In genomic region chr1:188017956-188018862, GRCm38 (mm10) we compare ENCODE assay signal across 14 mouse cellular contexts.
DNase-seq lines count a peak whose midpoint lies in the region; ATAC-seq and TF ChIP-seq lines count a peak whose summit lies in the region.
"Had no signal": no experiment of that assay in that cellular context is flagged by ENCODE, and none has a peak within 500 bp of the region (broad histone marks: within the 10 kb centered on the region; RNA-seq: fewer than 3 reads in every experiment).

No protein-coding gene starts in this region.

- H3K79me2 ChIP-seq in liver, adult 2 months (ENCODE audit: control insufficient read depth, insufficient read depth, low read length), result no peaks in the 10 kb centered on the region

- no peak overlapping the region for H3K4me2 ChIP-seq in liver, embryonic 12.5 days
- H3K4me2 ChIP-seq in limb, embryonic 13.5 days (replicated peaks), result peak overlapping the region; percentile 35
- H3K4me2 ChIP-seq: embryonic facial prominence, embryonic 13.5 days; hindbrain, embryonic 12.5 days had no signal

- peak; percentile 4 for DNase-seq in adrenal gland, adult 8-10 months
- DNase-seq in adrenal gland, adult 18-20 months (ENCODE audit: low spot score in 2 of 2), result no peak
- peak; percentile 68 for DNase-seq in liver, adult 2 months (ENCODE audit: extremely low read depth, low read depth, low spot score)
- DNase-seq in heart, adult 8-10 months (ENCODE audit: low spot score), result peak; percentile 6
- DNase-seq in right cerebral cortex, postnatal 25 days, result no peak
- no peak for DNase-seq in layer of hippocampus, adult 18-20 months (ENCODE audit: low spot score in 2 of 2)
- DNase-seq: left cerebral cortex, postnatal 4 days; lung, postnatal 14 days; midbrain, embryonic 14.5 days had no signal

- no peak for ATAC-seq in liver, embryonic 12.5 days
- no peak for ATAC-seq in limb, embryonic 13.5 days (ENCODE audit: low FRiP score, low read depth)

- no peaks in the 10 kb centered on the region for H3K27me3 ChIP-seq in liver, adult 2 months (ENCODE audit: control insufficient read depth, insufficient read depth, low read length)
- no peaks in the 10 kb centered on the region for H3K27me3 ChIP-seq in liver, embryonic 12.5 days (replicated peaks)
- peaks cover 25% of the 10 kb centered on the region for H3K27me3 ChIP-seq in limb, embryonic 13.5 days
- H3K27me3 ChIP-seq: embryonic facial prominence, embryonic 13.5 days; hindbrain, embryonic 12.5 days had no signal

- H3K4me1 ChIP-seq in liver, adult 2 months (ENCODE audit: control insufficient read depth, insufficient read depth, low read length), result 0 out of 2 replicates have a peak, but pooled peaks cover 4% of the 10 kb centered on the region
- H3K4me1 ChIP-seq in liver, embryonic 12.5 days, result no peaks in the 10 kb centered on the region
- H3K4me1 ChIP-seq in limb, embryonic 13.5 days, result peaks cover 13% of the 10 kb centered on the region
- H3K4me1 ChIP-seq: embryonic facial prominence, embryonic 13.5 days had no signal

- 0 out of 2 replicates have a peak, but pooled peaks have one; percentile 11 for TF ChIP-seq CTCF in liver, adult 2 months (IDR thresholded peaks at IDR 0.05; ENCODE audit: low read depth, low read length)

- no peak for TF ChIP-seq POLR2A in liver, adult 2 months (IDR thresholded peaks at IDR 0.05; ENCODE audit: extremely low read depth, insufficient read depth, low read length)

- H3K36me3 ChIP-seq in liver, adult 2 months (ENCODE audit: control insufficient read depth, insufficient read depth, low read length), result no peaks in the 10 kb centered on the region
- no peaks in the 10 kb centered on the region for H3K36me3 ChIP-seq in liver, embryonic 12.5 days
- H3K36me3 ChIP-seq in limb, embryonic 13.5 days, result no peaks in the 10 kb centered on the region
- H3K36me3 ChIP-seq: embryonic facial prominence, embryonic 13.5 days; hindbrain, embryonic 12.5 days had no signal

- no peaks in the 10 kb centered on the region for H3K9me3 ChIP-seq in liver, embryonic 12.5 days (replicated peaks)
- no peaks in the 10 kb centered on the region for H3K9me3 ChIP-seq in limb, embryonic 13.5 days
- H3K9me3 ChIP-seq: embryonic facial prominence, embryonic 13.5 days; hindbrain, embryonic 12.5 days had no signal

- 44% methylated on average over 14 of the region's 14 CpGs for WGBS in liver, adult 2 months
- WGBS in liver, embryonic 12.5 days (ENCODE audit: insufficient replicate concordance), result 50% methylated on average over 14 of the region's 14 CpGs
- WGBS in limb, embryonic 13.5 days, result 39% methylated on average over 14 of the region's 14 CpGs

- H3K9ac ChIP-seq in liver, adult 2 months (ENCODE audit: low read depth, low read length), result no peak overlapping the region
- H3K9ac ChIP-seq in liver, embryonic 12.5 days, result no peak overlapping the region
- no peak overlapping the region for H3K9ac ChIP-seq in limb, embryonic 13.5 days
- H3K9ac ChIP-seq: embryonic facial prominence, embryonic 13.5 days; hindbrain, embryonic 12.5 days had no signal

- H3K4me3 ChIP-seq in liver, adult 2 months (ENCODE audit: insufficient read depth, low read depth, low read length), result no peak overlapping the region
- no peak overlapping the region for H3K4me3 ChIP-seq in liver, embryonic 12.5 days
- H3K4me3 ChIP-seq in limb, embryonic 13.5 days, result no peak overlapping the region
- H3K4me3 ChIP-seq: embryonic facial prominence, embryonic 13.5 days; hindbrain, embryonic 12.5 days; layer of hippocampus, adult 2 months had no signal

- no peak overlapping the region for H3K27ac ChIP-seq in liver, adult 2 months (replicated peaks; ENCODE audit: insufficient read depth, low read depth, low read length)
- no peak overlapping the region for H3K27ac ChIP-seq in liver, embryonic 12.5 days
- no peak overlapping the region for H3K27ac ChIP-seq in limb, embryonic 13.5 days
- H3K27ac ChIP-seq: embryonic facial prominence, embryonic 13.5 days; hindbrain, embryonic 12.5 days; layer of hippocampus, adult 2 months had no signal

Comparison
In these comparisons a context has a peak if more than half of its experiments do, and no peak if none do; other contexts are left out.
1. DNase-seq: peak in adrenal gland, adult 8-10 months (single experiment), liver, adult 2 months (single experiment) and heart, adult 8-10 months (single experiment); none in adrenal gland, adult 18-20 months (0 of 2), right cerebral cortex, postnatal 25 days (single experiment) and layer of hippocampus, adult 18-20 months (0 of 2).